Mouse (Mus musculus) CD4-positive, CD25-positive, alpha-beta regulatory T cell, adult 4 months (primary cell): ENCODE data around the gene Zmiz2. TPM values are rescaled to one million over a fixed set of nuclear protein-coding genes. Genes with fewer than 3 reads are reported as not detected.
A peak's percentile ranks its signal among the peaks of the same experiment; 100 is the strongest.
"Not testable (repeated sequence)": the region's sequence is repeated elsewhere in the genome, so short reads cannot be mapped to it uniquely, and the experiment has no call there.

Source experiments
- ATAC-seq: one replicate; pipeline ENCODE4 v1.8.0; 2017
- polyA plus RNA-seq, 2 experiments: library from polyadenylated mRNA; unstranded; fragments of 100-300 nt; shearing (Covaris generic); gene quantifications; one replicate each; pipeline ENCODE4 v1.2.1; 2017

Zmiz2 gene
- polyA plus RNA-seq, 2 experiments from 2014 or later, result 46.5 to 67.2 TPM

- no peak for ATAC-seq
Observed at GRCm38 (mm10) chr11:6398141-6398540, 9.3 kb downstream of the Zmiz2 start.

- peak; percentile 76 for ATAC-seq
Observed at GRCm38 (mm10) chr11:6402515-6403510, 13.9 kb downstream of the Zmiz2 start.

- no peak for ATAC-seq
Observed at GRCm38 (mm10) chr11:6403830-6404405, 15.0 kb downstream of the Zmiz2 start.

GRCm38 (mm10) chr11:6404699-6405566 lies 16.1 kb downstream of the Zmiz2 start:
- no peak for ATAC-seq

- no peak for ATAC-seq
Observed at GRCm38 (mm10) chr11:6405591-6406081, 16.8 kb downstream of the Zmiz2 start.

- ATAC-seq, result no peak
Observed at GRCm38 (mm10) chr11:6406251-6407161, 17.6 kb downstream of the Zmiz2 start.

- ATAC-seq, result no peak
Observed at GRCm38 (mm10) chr11:6407162-6407621, 18.3 kb downstream of the Zmiz2 start.

- ATAC-seq, result peak; percentile 68
Observed at GRCm38 (mm10) chr11:6410050-6410602, 21.3 kb downstream of the Zmiz2 start.

GRCm38 (mm10) chr11:6410755-6411154 lies 21.9 kb downstream of the Zmiz2 start:
- ATAC-seq, result not testable (repeated sequence)

GRCm38 (mm10) chr11:6411684-6412083 lies 22.8 kb downstream of the Zmiz2 start:
- ATAC-seq, result no peak

GRCm38 (mm10) chr11:6413264-6413663 lies 24.4 kb downstream of the Zmiz2 start:
- ATAC-seq, result no peak

GRCm38 (mm10) chr11:6414751-6415550 lies 26.1 kb downstream of the Zmiz2 start, which contains the start of gene Ppia:
TSS of gene Ppia (plus strand) at chr11:6415443.
- ATAC-seq, result peak; percentile 22

GRCm38 (mm10) chr11:6415551-6416404 lies 26.9 kb downstream of the Zmiz2 start:
- ATAC-seq, result peak; percentile 80

- ATAC-seq, result peak; percentile 76
Observed at GRCm38 (mm10) chr11:6416405-6417034, 27.6 kb downstream of the Zmiz2 start.

GRCm38 (mm10) chr11:6417069-6417468 lies 28.2 kb downstream of the Zmiz2 start:
- ATAC-seq, result no peak

GRCm38 (mm10) chr11:6417490-6417889 lies 28.6 kb downstream of the Zmiz2 start:
- no peak for ATAC-seq

- no peak for ATAC-seq
Observed at GRCm38 (mm10) chr11:6418751-6419150, 29.9 kb downstream of the Zmiz2 start.

GRCm38 (mm10) chr11:6419156-6419555 lies 30.3 kb downstream of the Zmiz2 start:
- not testable (repeated sequence) for ATAC-seq
